Mouse (Mus musculus) stomach, embryonic 16.5 days (tissue): Measurements from ENCODE around the gene Pbld2. TPM values are rescaled to one million over a fixed set of nuclear protein-coding genes. Genes with fewer than 3 reads are reported as not detected.
"Not testable (repeated sequence)": the region's sequence is repeated elsewhere in the genome, so short reads cannot be mapped to it uniquely, and the experiment has no call there.

Experiments
- ATAC-seq: fragments of 200-750 bp; cut with Nextera tagmentation; 2 replicates; pipeline ENCODE4 v1.8.0; 2017; ENCODE audit warnings: moderate number of reproducible peaks, moderate TSS enrichment; ENCODE audit not compliant: insufficient read depth, low FRiP score
- H3K27ac ChIP-seq: fragments of 300-500 bp; sonication (generic); 2 replicates; pipeline ENCODE4 v1.5.1; 2014; ENCODE audit warnings: low read length
- H3K27me3 ChIP-seq: fragments of 300-500 bp; sonication (generic); 2 replicates; pipeline ENCODE4 v1.6.1; 2014; ENCODE audit warnings: low read length, control low read depth, mixed read lengths; ENCODE audit not compliant: control insufficient read depth, insufficient read depth
- H3K36me3 ChIP-seq: fragments of 300-500 bp; sonication (generic); 2 replicates; pipeline ENCODE4 v1.6.1; 2014; ENCODE audit warnings: low read length; ENCODE audit not compliant: control insufficient read depth, insufficient read depth
- H3K4me1 ChIP-seq: fragments of 300-500 bp; sonication (generic); 2 replicates; pipeline ENCODE4 v1.6.1; 2014; ENCODE audit warnings: low read length, control low read depth, mixed read lengths; ENCODE audit not compliant: control insufficient read depth, insufficient read depth
- H3K4me2 ChIP-seq: fragments of 300-500 bp; sonication (generic); 2 replicates; pipeline ENCODE4 v1.6.1; 2014; ENCODE audit warnings: low read depth, low read length, mixed read lengths
- H3K4me3 ChIP-seq: fragments of 300-500 bp; sonication (generic); replicated peaks from 2 replicates; pipeline ENCODE4 v1.5.1; 2014; ENCODE audit warnings: mild to moderate bottlenecking, low read length
- H3K9ac ChIP-seq: fragments of 300-500 bp; sonication (generic); 2 replicates; pipeline ENCODE4 v1.6.1; 2014; ENCODE audit warnings: low read length
- H3K9me3 ChIP-seq: fragments of 300-500 bp; sonication (generic); replicated peaks from 2 replicates; pipeline ENCODE4 v1.6.1; 2016; ENCODE audit warnings: low read length, control low read depth; ENCODE audit not compliant: control insufficient read depth
- WGBS: fragments of 180-500 bp; shearing (Covaris S2); extraction: QIAGEN DNeasy Blood & Tissue Kit; methylation state at CpG from one replicate; pipeline ENCODE4 v1.1.7; 2014; 5-methylcytosine and 5-hydroxymethylcytosine counted together
- polyA plus RNA-seq: library from polyadenylated mRNA; unstranded; fragments of >200 nt; fragmentation: Nextera tagmentation; extraction: Ambion mirVana; gene quantifications from 2 replicates; pipeline ENCODE4 v1.2.1, GENCODE M21; 2015

Pbld2 gene
- polyA plus RNA-seq, 1 experiment from 2014 or later: 5.2 TPM

GRCm38 (mm10) chr10:63052011-63052410, 27.9 kb downstream of the Pbld2 start:
- Histone ChIP-seq H3K9ac (no peak overlapping the region), H3K27ac (no peak overlapping the region), H3K36me3 (no peaks in the 10 kb centered on the region), H3K4me1 (no peaks in the 10 kb centered on the region), H3K4me3 (no peak overlapping the region), H3K27me3 (no peaks in the 10 kb centered on the region), H3K9me3 (no peaks in the 10 kb centered on the region), H3K4me2 (no peak overlapping the region)
- WGBS: 83% methylated on average over 6 of the region's 6 CpGs
- no peak for ATAC-seq

- Histone ChIP-seq H3K27ac (no peak overlapping the region), H3K4me2 (no peak overlapping the region), H3K36me3 (no peaks in the 10 kb centered on the region), H3K27me3 (no peaks in the 10 kb centered on the region), H3K4me1 (no peaks in the 10 kb centered on the region), H3K9ac (no peak overlapping the region), H3K4me3 (no peak overlapping the region), H3K9me3 (no peaks in the 10 kb centered on the region)
- ATAC-seq: no peak
- WGBS: 61% methylated on average over 6 of the region's 6 CpGs
Measured at GRCm38 (mm10) chr10:63053007-63053406, 28.9 kb downstream of the Pbld2 start.

GRCm38 (mm10) chr10:63054071-63054470, 30.0 kb downstream of the Pbld2 start:
- not testable (repeated sequence) for H3K27me3 ChIP-seq, H3K27ac ChIP-seq, H3K4me1 ChIP-seq, H3K36me3 ChIP-seq, ATAC-seq, H3K4me2 ChIP-seq, H3K4me3 ChIP-seq, H3K9ac ChIP-seq, H3K9me3 ChIP-seq
- WGBS: 77% methylated on average over 6 of the region's 6 CpGs

DNA sequence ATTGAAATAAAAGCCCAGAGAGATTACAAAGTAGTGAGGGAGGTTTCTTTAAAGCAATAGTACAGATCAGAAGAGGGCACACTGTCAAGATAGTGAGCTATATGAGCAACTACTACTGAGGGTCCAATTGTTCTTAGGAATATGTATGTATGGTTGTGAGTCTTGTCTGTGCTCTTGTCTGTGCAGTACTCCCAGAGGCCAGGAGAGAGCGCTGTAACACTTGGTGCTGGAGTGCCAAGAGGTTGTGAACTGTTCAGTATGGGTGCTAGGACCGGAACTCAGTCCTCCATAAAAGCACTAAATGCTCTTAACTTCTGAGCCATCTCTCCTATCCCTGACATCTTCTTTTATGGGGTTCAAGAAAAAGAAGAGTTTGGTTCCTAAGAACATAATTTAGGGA, 30.5 kb downstream of the Pbld2 start:
- Histone ChIP-seq H3K4me3 (no peak overlapping the region), H3K27ac (no peak overlapping the region), H3K4me2 (no peak overlapping the region), H3K9ac (no peak overlapping the region), H3K27me3 (no peaks in the 10 kb centered on the region), H3K9me3 (no peaks in the 10 kb centered on the region), H3K36me3 (no peaks in the 10 kb centered on the region), H3K4me1 (no peaks in the 10 kb centered on the region)
- ATAC-seq: no peak
- WGBS: 70% methylated on average over 2 of the region's 2 CpGs

- Histone ChIP-seq H3K9me3 (no peaks in the 10 kb centered on the region), H3K27me3 (no peaks in the 10 kb centered on the region), H3K4me3 (no peak overlapping the region), H3K4me2 (no peak overlapping the region), H3K9ac (no peak overlapping the region), H3K27ac (peak overlapping the region; percentile 16), H3K36me3 (no peaks in the 10 kb centered on the region), H3K4me1 (no peaks in the 10 kb centered on the region)
- ATAC-seq: peak; percentile 57; the same call in 1 of the 2 replicates
- 27% methylated on average over 24 of the region's 24 CpGs for WGBS
Measured at GRCm38 (mm10) chr10:63056966-63057750, 33.0 kb downstream of the Pbld2 start.

- Histone ChIP-seq H3K9ac (no peak within 1 kb of the TSS), H3K4me1 (no peaks in the 10 kb centered on the region), H3K27me3 (no peaks in the 10 kb centered on the region), H3K4me3 (no peak within 1 kb of the TSS), H3K4me2 (no peak within 1 kb of the TSS), H3K27ac (peak within 1 kb of the TSS; percentile 19; the same call in 1 of the 2 replicates), H3K36me3 (no peaks in the 10 kb centered on the region), H3K9me3 (no peaks in the 10 kb centered on the region)
- 73% methylated on average over 2 of the region's 2 CpGs for WGBS
- ATAC-seq: no peak
Measured at GRCm38 (mm10) chr10:63059862-63060261, 35.7 kb downstream of the Pbld2 start, which contains the start of gene Pbld1. Gene Pbld1 (plus strand): TSS chr10:63060162.

DNA sequence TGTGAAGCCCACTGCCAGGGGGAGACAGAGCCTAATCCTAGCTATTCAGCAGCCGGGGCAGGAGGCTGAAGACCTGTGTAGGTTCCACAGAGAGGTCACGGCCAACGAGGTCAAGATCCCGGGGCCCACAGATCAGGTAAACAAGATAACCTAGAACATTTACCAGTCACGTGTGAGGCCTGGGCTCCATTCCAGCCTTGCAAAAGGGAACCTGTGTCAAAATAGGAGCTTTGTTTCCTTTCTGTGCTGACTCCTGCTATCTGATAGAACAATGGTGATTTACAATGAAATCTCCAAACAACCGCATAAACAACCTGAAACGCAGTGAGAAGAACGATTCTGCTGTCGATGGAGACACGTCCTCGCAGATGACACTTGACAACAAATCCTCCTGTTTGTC, 36.3 kb downstream of the Pbld2 start:
- no peaks in the 10 kb centered on the region for H3K27me3 ChIP-seq
- WGBS: 53% methylated on average over 11 of the region's 11 CpGs
- no peak overlapping the region for H3K9ac ChIP-seq
- no peak overlapping the region for H3K4me3 ChIP-seq
- ATAC-seq: no peak
- H3K36me3 ChIP-seq: no peaks in the 10 kb centered on the region
- peak overlapping the region; percentile 19; the same call in 1 of the 2 replicates for H3K27ac ChIP-seq
- H3K4me1 ChIP-seq: no peaks in the 10 kb centered on the region
- H3K9me3 ChIP-seq: no peaks in the 10 kb centered on the region
- H3K4me2 ChIP-seq: no peak overlapping the region

DNA sequence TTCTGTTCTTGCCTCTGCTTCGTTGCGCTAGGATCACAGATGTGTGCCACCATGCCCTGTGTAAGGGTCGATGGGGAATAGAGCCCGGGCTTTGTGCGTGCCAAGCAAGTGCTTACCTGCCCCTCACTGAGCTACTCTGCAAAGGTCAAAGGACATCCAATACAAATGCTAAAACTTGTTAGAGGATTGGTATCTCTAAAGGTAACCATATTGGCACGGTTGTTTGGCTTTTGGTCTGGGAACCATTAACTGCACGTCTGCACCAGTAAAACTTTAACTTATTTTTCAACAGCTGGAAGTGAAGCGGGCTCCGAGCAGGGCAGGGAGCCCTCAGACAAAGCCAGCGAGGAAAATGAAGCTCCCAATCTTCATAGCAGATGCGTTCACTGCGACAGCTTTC, 37.2 kb downstream of the Pbld2 start:
- no peaks in the 10 kb centered on the region for H3K4me1 ChIP-seq
- peak overlapping the region; percentile 19; the same call in 1 of the 2 replicates for H3K27ac ChIP-seq
- H3K9me3 ChIP-seq: no peaks in the 10 kb centered on the region
- H3K9ac ChIP-seq: no peak overlapping the region
- H3K27me3 ChIP-seq: no peaks in the 10 kb centered on the region
- 64% methylated on average over 12 of the region's 12 CpGs for WGBS
- ATAC-seq: no peak
- H3K4me3 ChIP-seq: no peak overlapping the region
- no peak overlapping the region for H3K4me2 ChIP-seq
- H3K36me3 ChIP-seq: no peaks in the 10 kb centered on the region

DNA sequence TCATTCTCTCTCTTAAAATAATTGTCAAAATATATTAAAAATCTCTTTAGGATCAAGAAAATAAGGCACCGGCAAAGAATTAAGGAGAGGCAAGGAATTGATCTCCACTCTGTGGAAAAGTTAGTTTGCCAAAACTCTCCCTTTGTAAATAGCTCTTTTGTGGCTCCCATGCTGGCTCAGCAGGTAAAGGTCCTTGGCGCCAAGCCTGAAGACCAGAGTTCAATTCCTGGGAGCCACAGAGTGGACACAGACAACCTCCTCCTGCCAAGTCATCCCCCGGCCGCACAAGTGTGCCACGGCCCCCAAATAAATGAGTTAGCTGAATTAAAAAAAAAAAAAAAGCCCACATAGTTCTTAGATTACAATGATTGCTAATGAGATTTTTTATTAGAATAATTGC, 38.6 kb downstream of the Pbld2 start:
- WGBS: 92% methylated on average over 5 of the region's 5 CpGs
- no peak overlapping the region for H3K4me2 ChIP-seq
- ATAC-seq: no peak
- no peak overlapping the region for H3K4me3 ChIP-seq
- no peaks in the 10 kb centered on the region for H3K36me3 ChIP-seq
- no peaks in the 10 kb centered on the region for H3K4me1 ChIP-seq
- no peak overlapping the region for H3K27ac ChIP-seq
- H3K27me3 ChIP-seq: no peaks in the 10 kb centered on the region
- no peak overlapping the region for H3K9ac ChIP-seq
- no peaks in the 10 kb centered on the region for H3K9me3 ChIP-seq
